Mouse (Mus musculus) frontal cortex, postnatal 25 days (tissue): Measurements from ENCODE around the gene Slc16a8.
"Not testable (repeated sequence)": the region's sequence is repeated elsewhere in the genome, so short reads cannot be mapped to it uniquely, and the experiment has no call there.

ENCODE experiments used
- DNase-seq, 2 experiments: peaks; one replicate each; pipeline ENCODE4 v3.0.0; 2022; ENCODE audit warnings: low spot score in 2 of 2

The Slc16a8 gene

GRCm38 (mm10) chr15:79262786-79263309 lies 8.3 kb upstream of the Slc16a8 start:
- DNase-seq: no peak

GRCm38 (mm10) chr15:79262375-79262774 lies 7.8 kb upstream of the Slc16a8 start:
- DNase-seq: no peak

GRCm38 (mm10) chr15:79261757-79262156 lies 7.2 kb upstream of the Slc16a8 start:
- no peak for DNase-seq

- DNase-seq: peak in 1 of 2 experiments; percentile 43
Measured at GRCm38 (mm10) chr15:79261095-79261725, 6.6 kb upstream of the Slc16a8 start.

DNA sequence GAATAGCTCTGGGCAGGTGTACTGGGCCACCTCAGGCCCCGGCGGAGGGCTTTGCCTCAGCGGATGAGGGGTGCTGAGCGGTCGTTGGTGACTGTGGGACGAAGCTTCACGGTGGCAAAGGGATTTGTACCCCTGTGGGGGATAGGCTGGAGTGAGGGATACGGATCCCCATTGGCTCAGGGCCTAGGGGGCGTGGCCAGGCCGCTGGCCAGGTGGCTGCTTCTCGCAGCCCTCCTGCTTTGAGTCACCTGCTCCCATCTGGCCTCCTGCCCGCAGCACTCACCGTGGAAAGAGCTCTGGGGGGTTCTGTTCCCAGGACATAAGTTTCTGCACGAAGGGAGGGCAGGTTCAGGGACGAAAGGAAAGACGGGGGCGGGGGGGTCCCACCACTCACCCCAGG lies 4.0 kb upstream of the Slc16a8 start:
- no peak for DNase-seq

- no peak for DNase-seq
Measured at GRCm38 (mm10) chr15:79252580-79252979, 2.0 kb downstream of the Slc16a8 start.

GRCm38 (mm10) chr15:79251781-79252491 lies 2.6 kb downstream of the Slc16a8 start:
- no peak for DNase-seq

GRCm38 (mm10) chr15:79251168-79251567 lies 3.4 kb downstream of the Slc16a8 start:
- DNase-seq: no peak

- no peak for DNase-seq
Measured at GRCm38 (mm10) chr15:79250236-79250635, 4.3 kb downstream of the Slc16a8 start.

GRCm38 (mm10) chr15:79245321-79245720 lies 9.2 kb downstream of the Slc16a8 start:
- DNase-seq: no peak

GRCm38 (mm10) chr15:79244071-79244893 lies 10.3 kb downstream of the Slc16a8 start:
- no peak for DNase-seq

DNA sequence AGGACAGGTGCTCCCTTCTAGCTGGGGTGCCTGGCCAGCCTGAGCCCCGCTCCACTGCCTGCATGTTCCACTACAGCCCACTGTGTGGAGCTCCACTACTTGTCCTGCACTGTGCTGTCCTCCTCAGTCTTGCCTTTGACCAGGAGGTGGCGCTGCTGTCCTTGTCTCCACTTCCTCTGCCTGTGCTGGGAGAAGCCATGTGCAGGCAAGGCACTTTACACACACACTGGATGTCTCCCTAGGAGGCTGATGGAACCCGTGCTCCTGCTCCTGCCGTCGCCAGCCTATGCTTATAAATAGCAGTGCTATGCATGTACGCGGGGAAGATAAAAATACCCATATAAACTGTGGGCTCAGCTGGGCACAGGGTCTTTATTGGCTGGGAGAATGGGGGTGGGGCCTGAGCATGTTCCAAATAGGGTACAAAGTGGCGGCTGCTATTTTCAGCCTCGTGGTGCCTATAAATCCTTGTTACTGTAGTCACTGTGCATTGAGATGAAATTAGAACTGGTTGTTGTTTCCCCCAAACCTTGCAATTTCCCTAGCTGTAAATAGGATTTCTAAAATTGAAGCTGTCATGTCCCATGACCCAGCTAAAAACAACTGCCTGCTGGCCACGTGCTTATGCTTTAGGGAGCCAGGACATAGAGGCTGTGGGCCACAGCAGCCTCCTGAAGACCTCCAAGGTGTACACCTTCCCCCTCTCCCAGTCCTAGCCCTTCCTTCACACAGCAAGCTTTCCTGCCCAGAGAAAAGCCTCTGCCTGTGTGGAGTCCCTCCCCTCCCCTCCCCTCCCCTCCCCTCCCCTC lies 11.1 kb downstream of the Slc16a8 start:
- peak; percentile 97 to 99 for DNase-seq

DNA sequence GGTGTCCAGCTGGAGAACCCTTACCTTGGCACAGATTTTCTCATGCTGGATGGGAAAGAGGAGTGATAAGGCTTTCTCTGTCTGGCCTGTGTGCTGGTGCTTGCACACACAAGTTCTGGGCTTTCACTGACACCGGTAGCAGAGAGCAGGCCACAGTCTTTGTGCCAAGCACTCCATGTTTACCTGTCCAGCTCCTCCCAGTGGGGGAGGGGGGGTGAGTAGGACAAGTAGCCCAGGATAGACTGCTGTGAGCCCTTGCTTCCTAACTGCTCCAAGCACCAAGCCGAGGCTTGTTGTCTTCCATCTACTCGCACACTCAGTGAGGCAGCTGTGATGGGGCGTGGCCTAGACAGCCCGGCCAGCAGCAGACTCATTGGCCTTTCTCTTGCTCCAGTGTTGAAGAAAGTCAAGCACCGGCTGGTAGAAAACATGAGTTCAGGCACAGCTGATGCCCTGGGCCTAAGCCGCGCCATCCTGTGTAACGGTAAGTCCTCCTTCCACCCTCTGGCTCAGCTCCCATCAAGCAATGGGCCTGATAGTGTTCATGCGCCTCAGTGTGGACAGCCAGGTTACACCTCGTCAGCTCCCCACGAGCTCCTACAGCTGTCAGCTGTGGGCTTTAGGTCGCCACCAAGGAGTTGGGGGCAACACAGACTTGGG lies 11.9 kb downstream of the Slc16a8 start:
- DNase-seq: no peak

DNA sequence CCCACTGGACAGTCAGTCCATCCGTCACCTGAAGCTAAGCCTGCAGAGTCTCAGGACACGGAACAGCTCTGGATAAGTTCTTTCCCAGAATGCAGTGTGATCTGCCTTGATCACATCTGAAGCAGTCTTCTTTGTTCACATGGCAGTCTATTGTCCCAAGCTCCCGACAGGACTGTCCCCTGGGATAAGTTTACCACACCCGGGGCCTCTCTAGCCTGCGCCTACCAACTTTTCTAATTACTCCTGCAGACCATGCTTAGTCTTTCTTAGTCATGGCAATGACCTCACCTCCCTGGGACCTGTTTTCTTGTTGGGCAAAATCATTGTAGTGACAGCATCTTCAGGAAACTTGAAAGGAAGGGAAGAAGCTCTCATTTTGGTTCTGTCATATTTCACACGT lies 16.5 kb downstream of the Slc16a8 start:
- no peak for DNase-seq

DNA sequence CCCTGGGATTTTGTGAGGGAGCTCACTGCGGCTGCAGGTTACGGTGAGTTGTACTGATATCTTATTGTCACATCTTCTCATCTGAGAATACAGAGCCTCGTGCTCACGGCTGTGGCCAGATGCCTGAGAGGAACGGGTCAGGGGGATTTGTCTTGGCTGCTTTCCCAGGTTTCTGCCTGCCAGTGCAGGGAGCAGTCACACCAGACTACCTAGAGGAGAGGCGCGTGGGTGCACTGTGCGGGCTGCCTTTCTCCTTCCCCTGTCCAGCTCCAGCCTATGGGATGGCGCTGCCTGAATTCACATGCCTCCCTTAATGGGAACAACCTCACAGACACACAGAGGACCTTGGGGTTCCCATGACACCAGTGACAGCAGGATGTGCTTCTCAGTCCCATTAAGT lies 19.3 kb downstream of the Slc16a8 start:
- DNase-seq: no peak

DNA sequence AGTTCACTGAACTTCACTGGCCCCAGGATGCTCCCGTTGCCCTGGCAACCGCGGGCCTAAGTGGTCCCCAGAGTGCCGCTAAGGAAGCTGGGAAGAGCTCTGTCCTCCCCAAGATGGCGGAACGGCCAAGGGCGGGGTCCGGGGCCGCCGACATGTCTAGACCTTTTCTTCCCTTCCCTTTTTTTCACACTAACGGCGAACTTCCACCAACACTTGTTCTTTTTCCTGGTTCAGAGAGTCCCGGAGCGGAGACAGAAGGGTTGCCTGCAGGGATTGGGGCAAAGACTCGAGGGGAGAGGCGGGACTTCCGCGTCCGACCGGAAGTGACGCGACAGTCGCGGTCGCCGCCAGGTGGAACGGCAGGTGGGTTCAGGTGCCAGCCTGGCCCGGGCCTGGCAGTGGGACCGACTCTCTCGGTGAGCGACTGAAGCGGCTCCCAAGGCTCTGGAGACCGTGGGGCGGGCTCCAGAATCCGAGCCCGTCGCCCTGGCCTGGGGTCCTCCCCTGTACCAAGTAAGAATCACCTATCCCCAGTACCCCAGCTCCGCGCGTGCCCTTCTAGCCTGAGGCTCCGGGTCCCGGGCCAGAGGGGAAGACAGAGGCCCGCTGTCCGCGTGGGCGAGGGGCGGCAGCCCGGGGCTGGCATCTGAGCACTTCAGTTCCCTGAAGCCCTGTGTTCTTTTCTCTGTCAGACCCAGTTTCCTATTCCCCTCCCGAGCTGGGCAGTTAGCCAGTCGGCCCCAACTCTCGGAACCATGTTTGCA lies 25.3 kb downstream of the Slc16a8 start, which contains the start of the genes Pick1 and Gm49486:
Gene Pick1 (plus strand): TSS at position 116 of the 764 bp plus-strand sequence.
Gene Gm49486 (plus strand): TSS at position 334 of the 764 bp plus-strand sequence.
- peak; percentile 74 to 77 for DNase-seq

GRCm38 (mm10) chr15:79225780-79226179 lies 28.8 kb downstream of the Slc16a8 start:
- not testable (repeated sequence) for DNase-seq

DNA sequence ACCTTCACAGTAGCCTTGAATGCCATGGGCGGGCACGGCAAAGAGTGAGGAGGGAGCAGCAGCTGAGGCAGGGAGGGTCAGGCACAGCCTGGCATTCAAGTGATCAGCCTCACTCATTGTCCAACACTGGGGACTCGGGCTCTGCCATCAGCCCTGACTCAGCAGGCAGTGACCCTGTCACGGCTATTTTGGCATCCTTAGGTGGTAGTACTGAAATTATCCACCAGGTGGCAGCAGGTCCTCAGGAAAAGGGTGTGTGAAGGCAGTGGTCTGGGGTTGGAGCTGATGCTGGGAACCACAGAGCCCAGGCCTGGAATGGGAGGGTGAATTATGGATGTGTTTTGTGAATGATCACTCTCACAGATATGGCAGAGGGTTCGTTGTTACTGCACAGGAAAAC lies 29.9 kb downstream of the Slc16a8 start:
- DNase-seq: peak; percentile 81 to 87

- DNase-seq: no peak
Measured at GRCm38 (mm10) chr15:79223641-79224040, 30.9 kb downstream of the Slc16a8 start.

DNA sequence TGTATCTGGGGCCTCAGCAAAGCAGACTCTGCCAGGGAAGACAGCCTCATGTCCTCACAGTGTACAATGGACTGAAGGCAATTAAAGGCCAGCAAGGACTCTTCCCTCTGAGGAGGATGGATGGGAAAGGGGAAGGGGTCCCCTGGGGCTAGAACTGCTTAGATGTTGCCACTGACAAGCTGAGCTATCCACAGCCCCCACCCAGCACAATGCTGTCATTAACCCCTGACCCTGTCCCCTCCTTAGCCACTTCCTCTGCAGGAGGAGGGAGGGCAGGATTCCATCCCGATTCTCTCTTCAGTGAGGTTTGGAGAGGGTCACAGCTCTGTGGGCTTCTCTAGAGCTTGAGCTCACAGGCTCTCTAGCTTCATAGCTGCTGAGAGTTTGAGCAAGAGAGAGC lies 35.0 kb downstream of the Slc16a8 start:
- no peak for DNase-seq
